Mouse (Mus musculus) Muller cell, postnatal 12 days (primary cell): ENCODE data around the gene Brms1.
"Not testable (repeated sequence)": the region's sequence is repeated elsewhere in the genome, so short reads cannot be mapped to it uniquely, and the experiment has no call there.

ENCODE experiments used
- DNase-seq: peaks from one replicate; pipeline ENCODE4 v3.0.0-alpha.2; 2015; ENCODE audit errors: inconsistent ontology term

Brms1 gene

DNA sequence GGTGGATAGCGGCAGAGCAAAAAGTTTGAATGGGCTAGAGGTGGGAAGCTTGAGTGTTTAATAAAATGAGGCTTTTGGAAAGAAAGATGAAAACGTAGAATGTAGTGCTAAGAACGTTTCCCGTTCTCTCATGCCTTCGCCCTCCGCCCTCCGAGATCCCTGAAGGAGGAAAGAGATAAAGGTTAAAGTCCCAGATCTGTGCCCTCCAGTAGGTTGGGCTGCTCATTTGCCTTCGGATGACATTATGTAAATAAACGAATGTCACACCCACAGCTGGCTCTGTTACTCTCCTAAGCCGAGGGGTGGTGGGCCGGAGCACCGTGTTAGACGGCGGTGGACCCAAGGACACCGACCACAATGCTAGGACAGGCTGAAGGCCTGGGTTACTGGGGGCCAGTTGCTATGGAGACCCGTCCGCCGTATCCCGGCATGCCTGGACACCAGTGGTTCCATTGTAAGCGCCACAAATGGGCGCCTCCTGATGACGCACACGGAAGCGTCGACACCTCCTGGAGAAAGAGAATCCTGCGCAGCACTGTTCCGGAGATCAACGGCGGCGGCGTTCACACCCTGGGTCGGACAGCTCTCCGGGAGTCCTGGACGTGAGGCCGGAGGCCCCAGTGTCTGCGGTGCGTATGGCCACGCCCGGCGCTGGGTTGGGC is at the start of gene Brms1:
Brms1 (plus strand) TSS at position 493 of the 662 bp plus-strand sequence.
- DNase-seq = peak; percentile 88

DNA sequence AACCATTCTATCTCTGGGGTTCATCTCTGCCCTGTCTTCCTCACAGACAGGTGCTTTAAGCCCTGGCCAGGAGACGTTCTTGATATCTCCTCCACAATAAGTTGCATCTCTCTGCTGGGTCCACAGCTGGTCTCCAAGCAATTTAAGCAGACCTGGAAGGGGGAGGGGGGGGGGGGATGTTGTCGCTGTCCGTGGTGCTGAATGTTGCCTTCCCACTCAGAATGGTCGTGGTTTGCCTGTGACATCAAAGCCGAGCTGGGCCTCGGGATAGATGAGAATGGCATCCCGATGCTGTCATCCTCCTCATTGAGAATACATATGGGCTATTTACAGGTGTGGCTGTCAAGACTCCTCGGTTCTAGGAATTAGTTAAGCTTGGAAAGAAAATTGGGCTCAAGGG is 48.8 kb upstream of the Brms1 start:
- no peak for DNase-seq

DNA sequence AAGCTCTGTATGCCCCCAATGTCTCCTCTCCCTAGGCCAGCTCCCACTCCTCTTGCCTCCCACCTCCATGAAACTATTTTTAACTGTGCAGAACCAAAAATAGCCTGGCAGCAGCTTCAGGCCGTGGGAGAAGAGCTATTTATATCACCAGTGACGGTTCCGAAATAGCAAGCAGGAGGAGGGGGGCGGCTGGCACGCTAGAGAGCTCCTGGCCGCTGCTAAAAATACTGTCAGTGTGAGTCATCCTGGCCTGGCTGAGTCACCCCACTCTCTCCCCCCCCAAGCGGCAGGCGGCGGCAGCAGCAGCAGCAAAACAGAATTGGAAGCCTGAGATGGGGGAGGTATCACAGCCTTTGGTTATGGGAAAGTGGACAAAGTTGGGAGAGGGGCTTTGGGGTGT is 48.2 kb upstream of the Brms1 start:
- DNase-seq = peak; percentile 97

DNA sequence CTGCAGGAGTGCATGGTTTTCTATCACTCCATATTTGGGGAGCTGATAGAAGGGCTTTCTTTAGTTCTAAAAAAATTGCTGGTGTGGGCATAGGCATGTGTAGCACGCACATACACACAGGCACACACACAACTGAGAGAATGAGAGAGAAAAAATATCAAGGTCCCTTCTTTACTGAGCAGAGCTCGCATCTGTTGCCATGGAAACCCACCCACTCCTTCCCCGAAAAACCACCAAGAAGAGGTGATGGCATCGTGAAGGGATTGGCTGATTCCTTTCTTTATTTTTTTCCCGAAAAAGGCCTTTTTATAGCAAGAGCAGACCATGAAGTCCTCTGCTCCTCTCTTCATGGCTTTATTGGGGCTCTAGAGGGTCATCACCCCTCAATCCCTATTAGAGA is 47.1 kb upstream of the Brms1 start:
- no peak for DNase-seq

DNA sequence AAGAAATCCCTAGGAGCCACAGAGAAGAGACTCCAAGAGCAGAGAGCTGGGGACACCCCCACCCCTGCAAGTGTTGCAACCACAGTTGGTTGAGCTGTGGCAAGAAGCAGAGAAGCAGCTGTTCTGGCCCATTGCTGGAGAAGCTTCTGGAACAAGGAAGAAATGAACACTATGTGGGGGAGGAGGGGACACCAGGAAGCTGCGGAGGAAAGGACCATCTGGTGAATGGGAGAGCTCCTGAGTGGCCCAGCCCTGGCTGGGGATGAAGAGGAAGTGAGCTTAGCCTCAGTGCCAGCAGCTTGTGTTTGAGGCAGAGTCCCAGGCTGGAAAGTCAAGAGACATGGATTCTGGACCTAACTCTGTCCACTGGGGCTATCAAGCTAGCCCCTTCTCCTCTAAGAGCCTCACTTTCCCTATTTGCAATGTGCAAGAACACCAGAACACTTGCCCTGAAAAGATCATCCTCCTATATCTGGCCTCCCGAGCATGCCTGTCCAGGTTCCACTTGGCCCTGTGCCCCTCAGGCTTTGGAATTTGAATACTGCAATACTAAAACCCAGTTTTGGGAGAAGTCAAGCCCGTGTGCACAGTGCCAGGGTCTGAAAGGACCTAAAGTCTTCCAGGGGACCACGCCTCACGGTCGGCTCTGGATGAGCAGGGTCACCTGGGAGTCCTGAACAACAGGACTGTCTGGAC is 41.6 kb upstream of the Brms1 start:
- DNase-seq = no peak

DNA sequence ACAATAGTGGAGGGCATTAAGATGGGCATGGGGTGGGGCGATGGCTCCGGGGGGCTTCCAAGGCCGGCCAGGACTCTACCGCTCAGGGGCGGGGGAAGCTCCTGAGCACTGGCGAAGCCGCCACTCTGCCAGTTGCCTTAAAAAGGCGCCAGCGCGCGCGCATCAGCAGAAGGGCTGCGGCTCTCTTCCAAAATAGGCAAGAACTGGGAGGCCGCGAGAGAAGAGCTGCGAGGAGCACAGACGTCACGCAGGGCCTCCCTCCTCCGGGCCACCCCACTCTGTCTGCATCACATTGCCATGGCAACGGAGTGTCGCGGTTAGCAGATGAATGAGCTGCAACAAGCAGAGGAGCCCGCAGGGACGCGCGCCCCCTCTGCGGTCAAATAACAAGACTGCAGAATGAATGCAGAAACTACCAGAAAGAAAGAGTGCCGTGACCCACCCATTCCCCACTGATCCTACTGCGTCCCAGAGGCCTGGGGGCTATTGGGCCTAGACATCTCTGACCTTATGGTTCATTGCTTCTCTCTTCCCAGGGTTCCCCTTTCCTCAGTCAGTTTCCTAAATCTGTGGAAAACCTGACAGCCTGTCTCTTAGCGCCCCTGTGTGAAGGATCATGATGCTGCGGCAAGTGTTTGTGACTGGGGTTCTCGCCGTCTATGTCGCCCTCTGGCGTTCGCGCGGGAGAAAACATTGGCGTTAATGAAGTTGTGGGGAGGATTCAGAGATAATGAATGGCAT is 39.3 kb upstream of the Brms1 start:
- peak; percentile 97 for DNase-seq

DNA sequence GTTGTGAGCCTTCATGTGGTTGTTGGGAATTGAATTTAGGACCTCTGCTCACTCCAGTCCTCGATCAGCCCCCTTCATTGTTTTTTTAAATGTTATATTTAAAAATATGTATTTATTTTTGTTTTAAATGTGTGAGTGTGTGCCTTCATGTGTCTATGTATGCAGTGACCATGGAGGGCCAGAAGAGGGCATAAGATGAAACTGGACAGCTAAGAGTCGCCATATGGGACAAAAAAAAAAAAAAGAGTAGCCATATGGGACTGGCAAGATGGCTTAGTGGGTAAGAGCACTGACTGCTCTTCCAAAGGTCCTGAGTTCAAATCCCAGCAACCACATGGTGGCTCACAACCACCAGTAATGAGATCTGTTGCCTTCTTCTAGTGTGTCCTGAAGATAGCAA is 37.5 kb upstream of the Brms1 start:
- DNase-seq = not testable (repeated sequence)

DNA sequence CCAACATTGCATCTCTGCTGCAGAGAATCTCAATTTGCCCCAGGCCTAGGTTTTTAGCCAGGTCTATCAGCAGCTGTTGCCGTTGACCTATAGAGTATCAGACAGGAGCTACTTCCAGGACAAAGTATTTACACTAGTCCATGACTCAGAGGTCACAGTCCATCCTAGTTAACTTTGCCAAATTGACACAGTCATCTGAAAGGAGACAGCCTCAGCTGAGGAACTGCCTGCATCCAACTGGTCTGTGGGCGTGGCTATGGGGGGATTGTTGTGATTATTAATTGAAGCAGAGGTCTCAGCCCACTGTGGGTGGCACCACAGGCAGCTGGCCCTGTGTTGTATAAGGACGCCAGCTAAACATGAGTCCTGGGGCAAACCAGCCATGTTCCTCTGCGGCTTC is 36.2 kb upstream of the Brms1 start:
- peak; percentile 46 for DNase-seq

DNA sequence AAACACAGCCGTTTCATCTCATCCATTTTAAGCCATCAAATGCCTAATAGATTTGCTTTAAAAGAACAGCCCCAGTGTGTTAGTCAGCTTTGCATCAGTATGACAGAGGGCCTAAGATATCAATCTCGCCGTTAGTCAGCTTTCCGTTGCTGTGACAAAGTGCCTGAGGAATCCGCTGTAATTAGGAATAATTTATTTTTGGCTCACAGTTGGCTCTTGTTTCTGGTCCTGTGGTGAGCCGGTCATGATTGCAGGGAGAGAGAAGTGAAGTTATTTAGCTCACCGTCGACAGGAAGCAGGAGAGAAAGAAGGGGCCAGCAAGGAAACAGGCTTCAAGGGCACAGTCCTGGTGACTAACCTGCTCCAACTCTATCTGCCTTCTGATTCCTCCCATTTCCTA is 28.0 kb upstream of the Brms1 start:
- peak; percentile 76 for DNase-seq

DNA sequence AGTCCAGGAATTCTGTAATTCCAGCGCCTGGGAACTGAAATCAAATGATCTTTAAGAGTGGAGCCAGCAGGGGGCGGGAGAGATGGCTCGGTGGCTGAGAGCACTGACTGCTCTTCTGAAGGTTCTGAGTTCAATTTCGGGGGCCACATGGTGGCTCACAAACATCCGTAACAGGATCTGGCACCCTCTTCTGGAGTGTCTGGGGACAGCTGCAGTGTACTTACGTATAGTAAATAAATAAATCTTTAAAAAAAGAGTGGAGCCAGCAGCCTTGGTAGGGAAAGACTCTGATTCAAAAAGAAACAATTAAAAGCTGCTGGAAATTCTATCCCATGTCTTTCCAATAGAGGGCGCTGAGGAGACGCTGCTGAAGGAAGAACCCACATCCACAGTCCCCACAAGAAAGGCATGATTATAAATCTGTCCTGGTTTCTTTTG is 26.2 kb upstream of the Brms1 start:
- DNase-seq = peak; percentile 30

DNA sequence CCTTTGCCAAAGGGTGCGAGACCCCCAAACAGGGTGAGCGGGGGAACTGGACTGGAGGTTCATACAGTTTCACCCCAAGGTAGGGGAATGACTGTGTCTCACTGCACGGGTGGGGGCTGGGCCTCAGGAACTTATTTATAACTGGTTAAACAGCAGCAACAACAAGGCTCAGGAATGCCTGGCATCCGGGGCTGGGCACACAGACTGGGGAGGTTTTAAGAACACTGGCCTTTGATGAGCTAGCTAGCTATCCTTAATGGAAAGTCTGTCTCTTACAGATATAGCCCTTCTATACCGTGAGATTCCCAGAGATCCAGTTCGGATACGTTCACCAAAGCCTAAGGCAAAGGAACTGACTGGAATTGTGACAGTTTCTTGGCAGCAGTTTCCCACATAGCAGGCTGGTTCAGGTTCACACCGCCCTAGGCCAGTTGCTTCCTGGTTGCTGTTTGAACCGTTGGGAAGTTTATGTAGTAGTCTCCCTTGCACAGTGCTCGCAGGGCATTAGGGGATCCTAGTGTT is 24.9 kb upstream of the Brms1 start:
- DNase-seq = peak; percentile 93

DNA sequence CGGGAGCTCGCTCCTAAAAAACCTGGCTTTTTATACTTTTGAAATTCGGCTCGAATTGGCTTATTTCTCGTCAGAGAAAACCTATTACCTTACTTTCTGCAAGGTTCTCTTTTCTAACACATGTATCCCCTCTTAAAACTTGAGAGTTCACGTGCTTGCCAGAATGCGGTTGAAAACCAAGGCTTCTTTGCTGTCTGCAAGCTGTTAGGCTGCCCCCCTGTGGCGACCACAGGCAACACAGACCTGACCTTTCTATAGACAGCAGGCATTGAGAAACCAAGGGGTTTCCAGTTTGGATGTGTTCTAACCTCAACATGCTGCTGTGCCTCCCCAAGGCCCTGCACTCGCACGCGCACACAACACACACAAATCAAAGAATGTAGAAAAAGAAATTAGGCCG is 24.4 kb upstream of the Brms1 start:
- peak; percentile 54 for DNase-seq

DNA sequence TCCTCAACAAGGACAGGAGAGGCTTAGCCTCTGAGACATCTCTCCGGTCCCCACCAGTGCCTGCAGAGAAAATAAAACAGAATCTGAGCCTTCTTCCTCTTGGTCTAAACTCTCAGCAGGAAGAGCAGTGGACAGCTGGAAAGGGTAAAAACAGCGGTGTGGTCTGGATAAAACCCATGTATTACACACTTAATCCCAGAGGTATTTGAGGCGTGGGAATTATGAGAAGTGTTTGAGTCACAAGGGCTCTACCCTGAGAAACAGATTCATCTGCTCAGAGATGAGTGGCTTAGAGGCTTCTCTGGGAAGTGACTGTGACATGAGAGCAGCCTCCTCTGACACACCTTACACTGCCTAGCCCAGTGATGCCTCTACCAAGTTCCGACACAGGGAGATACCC is 23.5 kb upstream of the Brms1 start:
- no peak for DNase-seq

DNA sequence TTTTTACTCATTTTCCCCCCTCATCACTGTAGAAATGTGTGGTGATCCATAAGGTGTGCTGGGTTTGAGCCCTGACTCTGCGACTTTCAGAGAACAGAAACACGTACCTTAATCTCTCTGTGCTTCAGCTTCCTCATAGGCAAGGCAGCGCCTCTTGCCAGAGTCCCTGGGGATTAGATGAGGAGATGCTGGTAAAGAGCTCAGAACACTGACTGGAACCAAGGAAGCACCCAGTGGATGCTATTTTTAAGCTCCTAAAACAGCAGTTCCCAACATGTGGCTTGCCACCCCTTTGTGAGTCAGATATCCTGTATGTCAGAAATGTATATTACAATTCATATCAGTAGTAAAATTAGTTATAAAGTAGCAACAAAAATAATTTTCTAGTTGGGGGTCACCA is 23.0 kb upstream of the Brms1 start:
- no peak for DNase-seq

DNA sequence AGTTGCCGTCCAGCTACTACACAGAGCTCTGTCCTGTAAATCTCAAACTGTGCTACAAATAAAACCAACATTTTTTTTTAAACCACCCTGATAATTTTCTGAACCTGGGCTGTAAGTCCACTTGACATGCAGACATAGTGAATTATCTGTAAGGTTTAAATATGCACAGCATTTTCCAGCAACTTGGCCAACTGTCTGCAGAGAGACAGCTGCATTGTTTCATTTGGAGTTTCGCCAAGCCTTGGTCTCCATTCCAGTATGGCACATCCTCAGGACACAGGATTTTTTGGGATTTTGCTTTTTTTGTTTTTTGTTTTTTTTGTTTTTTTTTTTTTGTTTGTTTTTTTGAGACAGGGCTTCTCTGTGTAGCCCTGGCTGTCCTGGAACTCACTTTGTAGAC is 19.7 kb upstream of the Brms1 start:
- DNase-seq = no peak

DNA sequence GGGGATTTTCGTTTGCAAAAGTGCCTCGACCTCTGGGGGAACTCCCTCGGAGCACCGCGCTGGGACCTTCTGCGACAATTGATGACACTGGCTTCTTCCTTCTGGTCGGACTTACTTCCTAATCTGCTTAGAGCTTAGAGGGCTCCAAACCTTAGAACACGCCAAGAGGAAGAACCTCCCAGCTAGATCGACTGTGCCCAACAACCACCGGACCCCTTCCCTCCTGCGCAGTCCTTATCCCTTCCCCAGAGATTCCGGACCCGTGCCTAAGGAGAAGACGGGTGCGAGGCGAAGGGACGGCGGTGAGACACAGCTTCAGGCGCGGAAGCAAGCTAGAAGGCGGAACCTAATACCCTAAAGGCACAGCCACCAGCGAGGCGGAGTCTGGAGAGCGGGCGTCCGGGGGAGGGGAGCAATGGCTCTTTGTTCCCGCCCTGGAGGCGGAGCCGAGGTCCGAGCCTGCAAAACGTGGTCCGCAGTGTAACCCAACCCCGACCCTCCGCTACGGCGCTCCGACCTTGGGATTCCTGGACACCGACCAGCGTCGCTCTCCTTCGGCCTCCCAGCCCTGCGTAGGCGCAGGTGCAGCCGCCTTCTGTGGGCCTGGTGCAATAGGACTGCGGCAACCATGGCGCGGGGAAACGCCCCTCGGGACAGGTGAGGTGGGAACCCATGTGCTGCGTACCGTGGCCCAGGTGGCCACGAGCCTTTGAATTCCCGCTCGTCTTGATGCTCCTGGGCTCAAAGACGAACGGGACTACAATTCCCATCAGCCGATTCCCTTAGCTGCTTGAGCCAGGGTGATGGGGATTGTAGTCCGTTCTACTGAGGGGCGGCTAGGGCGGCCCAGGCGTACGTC is 17.3 kb upstream of the Brms1 start, which contains the start of gene Slc29a2:
Slc29a2 (plus strand) TSS at position 240 of the 859 bp plus-strand sequence.
- peak; percentile 95 for DNase-seq

DNA sequence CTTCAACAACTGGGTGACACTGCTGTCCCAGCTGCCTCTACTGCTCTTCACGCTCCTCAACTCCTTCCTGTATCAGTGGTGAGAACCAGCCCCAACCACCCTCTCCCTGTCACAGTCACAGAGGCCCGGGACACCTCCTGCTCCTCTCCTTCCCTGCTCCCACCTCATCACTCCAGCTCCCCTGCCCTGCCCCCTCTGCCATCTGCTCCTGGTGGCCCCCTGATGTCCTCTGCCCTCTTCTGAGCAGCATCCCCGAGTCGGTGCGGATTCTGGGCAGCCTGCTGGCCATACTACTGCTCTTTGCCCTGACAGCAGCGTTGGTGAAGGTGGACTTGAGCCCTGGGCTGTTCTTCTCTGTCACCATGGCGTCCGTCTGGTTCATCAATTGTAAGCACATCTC is 15.0 kb upstream of the Brms1 start:
- DNase-seq = no peak

DNA sequence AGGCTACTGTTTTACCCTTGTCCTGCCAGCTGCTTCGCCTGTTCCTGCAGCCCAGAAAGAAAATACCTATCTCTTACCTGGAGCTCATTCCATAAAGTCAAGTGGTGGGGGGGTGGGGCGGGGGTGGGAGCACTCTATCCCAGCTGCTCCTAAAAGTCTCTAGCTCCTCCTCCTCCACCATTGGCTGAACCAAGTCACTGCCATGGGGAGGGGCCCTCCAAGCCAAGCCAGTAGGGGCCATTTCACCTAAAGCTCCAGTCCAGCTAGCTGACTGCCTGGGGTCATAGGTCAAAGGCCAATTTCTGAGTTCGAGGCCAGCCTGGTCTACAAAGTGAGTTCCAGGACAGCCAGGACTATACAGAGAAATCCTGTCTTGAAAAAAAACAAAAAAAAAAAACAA is 8.5 kb upstream of the Brms1 start:
- no peak for DNase-seq

DNA sequence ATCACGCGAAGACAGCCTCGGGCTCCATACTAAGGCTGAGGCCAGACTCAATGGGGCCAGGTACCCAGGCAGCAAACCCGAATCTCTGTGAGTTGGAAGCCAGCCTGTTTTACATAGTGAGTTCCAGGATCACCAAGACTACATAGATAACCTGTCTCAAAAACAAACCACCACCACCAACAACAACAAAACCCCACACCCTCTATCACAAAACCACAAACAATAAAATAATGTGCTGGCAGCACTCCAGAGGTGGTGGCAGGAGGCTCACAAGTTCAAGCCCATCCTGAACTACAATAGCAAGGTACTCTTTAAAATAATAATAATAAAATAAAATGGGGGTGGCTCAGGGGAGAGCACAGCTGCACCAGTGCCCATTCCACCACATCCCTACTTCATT is 4.6 kb upstream of the Brms1 start:
- DNase-seq = no peak

DNA sequence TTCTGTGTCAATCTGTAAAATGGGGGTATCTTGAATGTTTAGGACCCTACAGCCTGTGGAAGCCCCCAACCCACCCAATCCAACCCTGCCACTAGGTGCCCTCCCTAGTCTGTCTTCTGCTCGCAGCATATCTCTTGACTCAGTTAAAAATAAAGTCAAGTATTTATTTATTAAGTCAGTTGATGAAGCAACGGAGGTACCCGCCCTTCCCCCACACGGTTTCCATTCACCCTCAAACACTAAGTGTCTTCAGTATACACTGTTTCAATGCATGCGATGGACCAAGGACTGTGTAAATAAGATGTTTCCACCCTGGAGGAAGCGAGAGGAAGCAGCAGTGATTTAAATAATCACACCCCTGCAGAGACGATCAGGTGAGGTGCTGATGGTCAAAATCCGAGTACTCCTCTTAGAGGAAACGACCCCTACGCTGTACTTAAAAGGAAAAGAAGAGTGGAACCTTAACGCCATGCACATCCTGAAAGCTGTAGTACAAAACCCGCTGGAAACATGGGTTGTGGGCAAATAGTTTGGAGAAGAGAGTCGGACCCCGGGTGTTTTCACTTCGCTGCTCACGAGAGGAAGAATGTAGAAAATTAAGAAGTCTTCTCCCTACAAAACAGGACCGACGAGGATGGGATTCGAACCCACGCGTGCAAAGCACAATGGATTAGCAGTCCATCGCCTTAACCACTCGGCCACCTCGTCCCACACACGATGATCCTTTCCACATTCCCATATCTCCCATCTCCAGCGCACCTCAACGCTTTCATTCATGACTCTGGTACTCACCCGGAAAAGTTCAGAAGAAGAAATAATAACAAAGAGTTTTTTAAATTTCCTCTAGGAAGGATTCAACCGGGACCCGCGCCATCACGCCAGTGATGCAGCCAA is 3.2 kb upstream of the Brms1 start:
- DNase-seq = peak; percentile 81
